Comparison of ENCODE assay signal across 9 mouse cellular contexts in genomic region chr6:108447179-108447845, GRCm38 (mm10).
DNase-seq lines count a peak whose midpoint lies in the region; ATAC-seq lines count a peak whose summit lies in the region.
"Had no signal": no experiment of that assay in that cellular context is flagged by ENCODE, and none has a peak within 500 bp of the region (broad histone marks: within the 10 kb centered on the region; RNA-seq: fewer than 3 reads in every experiment).

No protein-coding gene starts in this region.

- no peaks in the 10 kb centered on the region for H3K27me3 ChIP-seq in heart, embryonic 12.5 days (replicated peaks)
- H3K27me3 ChIP-seq: midbrain, embryonic 15.5 days had no signal

- H3K9me3 ChIP-seq in heart, embryonic 12.5 days (replicated peaks): no peaks in the 10 kb centered on the region
- H3K9me3 ChIP-seq: midbrain, embryonic 15.5 days had no signal

- peak overlapping the region; percentile 41 for H3K27ac ChIP-seq in brown adipose tissue, adult 24 weeks (replicated peaks; ENCODE audit: low read depth, low read length)
- peak overlapping the region; percentile 74 for H3K27ac ChIP-seq in heart, embryonic 12.5 days (ENCODE audit: poor library complexity, severe bottlenecking)
- H3K27ac ChIP-seq: midbrain, embryonic 15.5 days had no signal

- H3K4me1 ChIP-seq in brown adipose tissue, adult 24 weeks (ENCODE audit: control insufficient read depth, insufficient read depth, insufficient read length, low read length): peaks cover 21% of the 10 kb centered on the region
- H3K4me1 ChIP-seq in heart, embryonic 12.5 days (replicated peaks): peaks cover 47% of the 10 kb centered on the region

- WGBS in heart, embryonic 12.5 days: 49% methylated on average over 8 of the region's 8 CpGs

- no peak overlapping the region for H3K4me3 ChIP-seq in brown adipose tissue, adult 24 weeks (ENCODE audit: insufficient read depth, low read depth, low read length)
- no peak overlapping the region for H3K4me3 ChIP-seq in heart, embryonic 12.5 days
- H3K4me3 ChIP-seq: midbrain, embryonic 15.5 days had no signal

- no peak overlapping the region for H3K9ac ChIP-seq in heart, embryonic 12.5 days
- H3K9ac ChIP-seq: midbrain, embryonic 15.5 days had no signal

- H3K4me2 ChIP-seq in heart, embryonic 12.5 days: no peak overlapping the region
- H3K4me2 ChIP-seq: midbrain, embryonic 15.5 days had no signal

- peaks cover 10% of the 10 kb centered on the region; the same call in 1 of the 2 replicates for H3K36me3 ChIP-seq in heart, embryonic 12.5 days
- H3K36me3 ChIP-seq: midbrain, embryonic 15.5 days had no signal

- peak; percentile 38 to 48 for DNase-seq in layer of hippocampus, adult 8-10 months (ENCODE audit: low spot score in 2 of 2)
- no peak for DNase-seq in layer of hippocampus, postnatal 25 days (ENCODE audit: extremely low spot score in 1 of 2, low spot score in 1 of 2)
- peak; percentile 56 for DNase-seq in lung, postnatal 10 days
- DNase-seq in spleen, adult 12 weeks (ENCODE audit: low spot score): no peak
- no peak for DNase-seq in testis, postnatal 10 days (ENCODE audit: low spot score)
- DNase-seq in layer of hippocampus, postnatal 10 days (ENCODE audit: low spot score in 2 of 2): no peak

- ATAC-seq in heart, embryonic 12.5 days (ENCODE audit: insufficient number of reproducible peaks, low FRiP score): 0 out of 2 replicates have a peak, but pooled peaks have one; percentile 40
- ATAC-seq: midbrain, embryonic 15.5 days had no signal

Comparison
In these comparisons a context has a peak if more than half of its experiments do, and no peak if none do; other contexts are left out.
1. DNase-seq: peak in layer of hippocampus, adult 8-10 months (2 of 2) and lung, postnatal 10 days (single experiment); none in layer of hippocampus, postnatal 25 days (0 of 2), spleen, adult 12 weeks (single experiment), testis, postnatal 10 days (single experiment) and layer of hippocampus, postnatal 10 days (0 of 2).